In the genomic region with DNA sequence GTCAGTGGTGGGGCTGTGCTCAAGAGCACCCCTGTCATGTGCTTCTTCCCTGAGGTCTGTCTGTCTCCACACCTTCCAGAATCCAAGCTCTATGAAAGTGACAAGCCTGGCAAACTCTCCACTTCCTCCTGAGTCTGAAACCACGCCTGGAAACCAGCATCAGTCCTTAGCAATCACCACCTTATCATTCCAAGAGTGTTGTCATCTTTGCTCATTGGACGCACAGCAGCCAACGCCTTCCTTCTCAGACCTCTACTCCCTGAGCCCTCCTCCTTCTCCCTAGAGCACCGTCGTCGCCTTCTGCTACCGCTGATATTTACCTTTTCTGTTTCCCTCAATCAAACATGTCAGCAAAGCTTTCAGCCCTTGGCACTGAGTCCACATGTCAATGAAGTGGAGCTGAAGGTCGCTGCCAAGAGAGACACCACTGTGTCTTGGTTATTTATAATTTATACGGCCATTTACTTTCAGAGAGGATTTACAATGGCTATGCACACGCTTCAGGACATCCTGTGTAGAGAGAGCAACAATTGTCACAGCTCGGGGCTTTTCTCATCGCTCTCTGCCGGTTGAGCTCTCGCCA, we compare ENCODE assay signal across 9 mouse cellular contexts. TPM values are rescaled to one million over a fixed set of nuclear protein-coding genes. Genes with fewer than 3 reads are reported as not detected.
A peak's percentile ranks its signal among the peaks of the same experiment; 100 is the strongest.
DNase-seq lines count a peak whose midpoint lies in the region; ATAC-seq and TF ChIP-seq lines count a peak whose summit lies in the region.
"Had no signal": no experiment of that assay in that cellular context is flagged by ENCODE, and none has a peak within 500 bp of the region (broad histone marks: within the 10 kb centered on the region; RNA-seq: fewer than 3 reads in every experiment).

No protein-coding gene starts in this region.

- no peak overlapping the region for H3K27ac ChIP-seq in cerebellum, adult 2 months (ENCODE audit: insufficient read depth, low read length)
- H3K27ac ChIP-seq in embryonic facial prominence, embryonic 15.5 days (replicated peaks): 0 out of 2 replicates have a peak overlapping the region, but pooled peaks have one; percentile 12
- H3K27ac ChIP-seq in midbrain, embryonic 12.5 days (replicated peaks): no peak overlapping the region

- no peaks in the 10 kb centered on the region for H3K36me3 ChIP-seq in embryonic facial prominence, embryonic 15.5 days
- H3K36me3 ChIP-seq in midbrain, embryonic 12.5 days: no peaks in the 10 kb centered on the region

- ATAC-seq in embryonic facial prominence, embryonic 15.5 days (ENCODE audit: insufficient number of reproducible peaks, low FRiP score, low TSS enrichment, low read depth): no peak
- ATAC-seq in midbrain, embryonic 12.5 days (ENCODE audit: low FRiP score, low read depth): no peak
- ATAC-seq in frontal cortex, adult (ENCODE audit: low TSS enrichment): no peak

- peak overlapping the region; percentile 63 for H3K4me3 ChIP-seq in cerebellum, adult 2 months (replicated peaks; ENCODE audit: insufficient read depth, low read depth, low read length)
- peak overlapping the region; percentile 73 for H3K4me3 ChIP-seq in embryonic facial prominence, embryonic 15.5 days (replicated peaks)
- H3K4me3 ChIP-seq in midbrain, embryonic 12.5 days: peak overlapping the region; percentile 84

- TF ChIP-seq CTCF in cerebellum, adult 2 months (IDR thresholded peaks at IDR 0.05; ENCODE audit: borderline replicate concordance, insufficient read depth, low read depth, low read length): no peak

- peak overlapping the region; percentile 80 for H3K4me2 ChIP-seq in embryonic facial prominence, embryonic 15.5 days (replicated peaks)
- H3K4me2 ChIP-seq in midbrain, embryonic 12.5 days (replicated peaks): peak overlapping the region; percentile 82

- no peak for TF ChIP-seq POLR2A in cerebellum, adult 2 months (IDR thresholded peaks at IDR 0.05; ENCODE audit: borderline replicate concordance, insufficient read depth, low read length)

- H3K4me1 ChIP-seq in cerebellum, adult 2 months (ENCODE audit: control insufficient read depth, insufficient read depth, low read length): peaks cover 3% of the 10 kb centered on the region; the same call in 1 of the 2 replicates
- peaks cover 21% of the 10 kb centered on the region for H3K4me1 ChIP-seq in embryonic facial prominence, embryonic 15.5 days
- peaks cover 24% of the 10 kb centered on the region for H3K4me1 ChIP-seq in midbrain, embryonic 12.5 days

- H3K9me3 ChIP-seq in embryonic facial prominence, embryonic 15.5 days (replicated peaks): no peaks in the 10 kb centered on the region
- H3K9me3 ChIP-seq in midbrain, embryonic 12.5 days: no peaks in the 10 kb centered on the region

- no peaks in the 10 kb centered on the region for H3K27me3 ChIP-seq in cerebellum, adult 2 months (ENCODE audit: control insufficient read depth, insufficient read depth, low read length)
- H3K27me3 ChIP-seq in embryonic facial prominence, embryonic 15.5 days: no peaks in the 10 kb centered on the region
- no peaks in the 10 kb centered on the region for H3K27me3 ChIP-seq in midbrain, embryonic 12.5 days

- 11% methylated on average over 14 of the region's 14 CpGs for WGBS in cerebellum, adult 2 months
- WGBS in embryonic facial prominence, embryonic 15.5 days: 53% methylated on average over 14 of the region's 14 CpGs
- 18% methylated on average over 14 of the region's 14 CpGs for WGBS in large intestine, adult 2 months
- WGBS in midbrain, embryonic 12.5 days: 55% methylated on average over 14 of the region's 14 CpGs

- 0 out of 2 replicates have a peak overlapping the region, but pooled peaks have one; percentile 2 for H3K9ac ChIP-seq in embryonic facial prominence, embryonic 15.5 days
- H3K9ac ChIP-seq in midbrain, embryonic 12.5 days (replicated peaks): peak overlapping the region; percentile 84; the same call in 1 of the 2 replicates

- no peak for DNase-seq in cerebellum, adult 2 months
- DNase-seq in cerebellum, adult 8-10 months: no peak
- DNase-seq in large intestine, adult 2 months (ENCODE audit: low read depth, low spot score): peak; percentile 80
- no peak for DNase-seq in adrenal gland, adult 8-10 months
- DNase-seq in kidney, postnatal 10 days: no peak
- DNase-seq: cerebellum, postnatal 10 days had no signal

RNA-seq across cellular contexts. Expression of gene Rcan1, which starts 6.2 kb away (rescaled TPM):
- polyA plus RNA-seq in cerebellum, adult 2 months (2012; rRNA removed): 32.1 and 35.8 TPM in 2 replicates
- polyA plus RNA-seq in embryonic facial prominence, embryonic 15.5 days (2015; fragmentation: Nextera tagmentation; extraction: Ambion mirVana): 40.3 and 41.8 TPM in 2 replicates
- 12.8 and 13.6 TPM in 2 replicates for polyA plus RNA-seq in large intestine, adult 2 months (2012; rRNA removed)
- polyA plus RNA-seq in midbrain, embryonic 12.5 days (2016; fragmentation: Nextera tagmentation; extraction: Ambion mirVana): 42.1 and 42.8 TPM in 2 replicates
- 10 to 100 TPM; 16.0 to 23.4 (median 19.0) TPM for total RNA-seq in adrenal gland, adult 8-10 months (2022)

RNA-seq across cellular contexts. Expression of gene Clic6, which starts 21.1 kb away (rescaled TPM):
- 7.9 and 14.7 TPM in 2 replicates for polyA plus RNA-seq in cerebellum, adult 2 months (2012; rRNA removed)
- 6.7 and 8.8 TPM in 2 replicates for polyA plus RNA-seq in embryonic facial prominence, embryonic 15.5 days (2015; fragmentation: Nextera tagmentation; extraction: Ambion mirVana)
- polyA plus RNA-seq in large intestine, adult 2 months (2012; rRNA removed): 5.7 and 6.1 TPM in 2 replicates
- 1.6 and 4.6 TPM in 2 replicates for polyA plus RNA-seq in midbrain, embryonic 12.5 days (2016; fragmentation: Nextera tagmentation; extraction: Ambion mirVana)
- total RNA-seq in adrenal gland, adult 8-10 months (2022): under 1 TPM; 0.17 to 0.55 (median 0.32) TPM
